Mouse (Mus musculus): ENCODE measurements at regions not wholly inside any gene's neighbourhood (a gene's known extent, or its start where the extent isn't known, plus 50 kb on each side); places are given as distances from the start of the nearest gene placed in this dataset.

DNA sequence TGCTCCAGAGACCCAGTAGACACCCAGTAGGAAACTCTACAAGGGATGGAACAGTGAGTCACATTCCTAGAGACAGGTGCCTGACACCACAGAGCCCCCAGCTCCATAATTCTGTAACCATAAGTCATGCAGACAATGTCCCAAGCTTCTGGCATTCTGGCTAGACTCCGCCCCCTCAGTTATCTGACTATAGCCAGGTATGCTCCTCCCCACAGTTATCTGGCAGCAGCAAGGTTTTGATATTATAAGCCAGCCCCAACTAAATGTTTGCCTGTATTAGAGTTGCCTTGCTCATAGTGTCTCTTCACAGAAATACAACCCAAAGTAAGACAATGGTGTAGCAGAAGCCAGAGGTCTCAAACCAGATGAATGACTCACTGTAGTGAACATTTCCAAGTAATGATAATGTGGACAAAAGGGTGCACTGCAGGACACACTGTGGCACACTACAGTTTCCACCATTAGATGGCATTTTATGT lies 121.4 kb upstream of the Otogl start:
- H3K4me2 ChIP-seq (ENCODE audit: low read length), result no peak overlapping the region
- peaks cover 4 to 7% of the 10 kb centered on the region in 2 experiments for H3K4me1 ChIP-seq (ENCODE audit: control insufficient read depth in 2 of 2, insufficient read depth in 2 of 2, low read length in 2 of 2)
- H3K36me3 ChIP-seq (ENCODE audit: control insufficient read depth, insufficient read depth, low read length), result no peaks in the 10 kb centered on the region
- H3K27me3 ChIP-seq (ENCODE audit: control insufficient read depth, insufficient read depth, low read length), result no peaks in the 10 kb centered on the region
- no peak for ATAC-seq (ENCODE audit: insufficient number of reproducible peaks, insufficient read depth, low FRiP score, low read depth)
- 95% methylated on average over 1 of the region's 1 CpGs for WGBS
- H3K4me3 ChIP-seq (ENCODE audit: control insufficient read depth in 1 of 2, insufficient read depth in 1 of 2, low read depth in 1 of 2, low read length in 2 of 2), result no peak overlapping the region
- H3K9ac ChIP-seq (ENCODE audit: low read length), result no peak overlapping the region
- H3K27ac ChIP-seq (replicated peaks in 1 of 2; ENCODE audit: control insufficient read depth in 1 of 2, insufficient read depth in 1 of 2, low read depth in 2 of 2, low read length in 2 of 2), result no peak overlapping the region
- H3K9me3 ChIP-seq (ENCODE audit: control insufficient read depth, low read length), result no peaks in the 10 kb centered on the region

- no peaks in the 10 kb centered on the region for H3K27me3 ChIP-seq (ENCODE audit: control insufficient read depth, insufficient read depth, low read length)
- H3K9ac ChIP-seq (ENCODE audit: low read length), result no peak overlapping the region
- no peak overlapping the region for H3K4me3 ChIP-seq (ENCODE audit: control insufficient read depth in 1 of 2, insufficient read depth in 1 of 2, low read depth in 1 of 2, low read length in 2 of 2)
- peaks cover 4 to 7% of the 10 kb centered on the region in 2 experiments for H3K4me1 ChIP-seq (ENCODE audit: control insufficient read depth in 2 of 2, insufficient read depth in 2 of 2, low read length in 2 of 2)
- H3K4me2 ChIP-seq (ENCODE audit: low read length), result no peak overlapping the region
- ATAC-seq (ENCODE audit: insufficient number of reproducible peaks, insufficient read depth, low FRiP score, low read depth), result no peak
- WGBS, result 83% methylated on average over 2 of the region's 2 CpGs
- no peaks in the 10 kb centered on the region for H3K9me3 ChIP-seq (ENCODE audit: control insufficient read depth, low read length)
- H3K36me3 ChIP-seq (ENCODE audit: control insufficient read depth, insufficient read depth, low read length), result no peaks in the 10 kb centered on the region
- H3K27ac ChIP-seq (replicated peaks in 1 of 2; ENCODE audit: control insufficient read depth in 1 of 2, insufficient read depth in 1 of 2, low read depth in 2 of 2, low read length in 2 of 2), result no peak overlapping the region
Observed at GRCm38 (mm10) chr10:108027506-108027905, 115.6 kb upstream of the Otogl start.

- no peaks in the 10 kb centered on the region for H3K36me3 ChIP-seq (ENCODE audit: control insufficient read depth, insufficient read depth, low read length)
- H3K27me3 ChIP-seq (ENCODE audit: control insufficient read depth, insufficient read depth, low read length), result no peaks in the 10 kb centered on the region
- no peak overlapping the region for H3K4me3 ChIP-seq (ENCODE audit: control insufficient read depth in 1 of 2, insufficient read depth in 1 of 2, low read depth in 1 of 2, low read length in 2 of 2)
- ATAC-seq (ENCODE audit: insufficient number of reproducible peaks, insufficient read depth, low FRiP score, low read depth), result peak; percentile 61; the same call in 1 of the 2 replicates
- H3K4me2 ChIP-seq (ENCODE audit: low read length), result no peak overlapping the region
- 29% methylated on average over 6 of the region's 6 CpGs for WGBS
- H3K4me1 ChIP-seq (ENCODE audit: control insufficient read depth in 2 of 2, insufficient read depth in 2 of 2, low read length in 2 of 2), result no peaks in the 10 kb centered on the region
- H3K9ac ChIP-seq (ENCODE audit: low read length), result no peak overlapping the region
- peak overlapping the region; percentile 53 to 66; a peak in 3 of 4 replicates for H3K27ac ChIP-seq (replicated peaks in 1 of 2; ENCODE audit: control insufficient read depth in 1 of 2, insufficient read depth in 1 of 2, low read depth in 2 of 2, low read length in 2 of 2)
- no peaks in the 10 kb centered on the region for H3K9me3 ChIP-seq (ENCODE audit: control insufficient read depth, low read length)
Observed at GRCm38 (mm10) chr10:108024227-108024626, 112.3 kb upstream of the Otogl start.

- Histone ChIP-seq H3K27ac (replicated peaks in 1 of 2; ENCODE audit: control insufficient read depth in 1 of 2, insufficient read depth in 1 of 2, low read depth in 2 of 2, low read length in 2 of 2) (no peak overlapping the region), H3K4me2 (ENCODE audit: low read length) (no peak overlapping the region), H3K27me3 (ENCODE audit: control insufficient read depth, insufficient read depth, low read length) (no peaks in the 10 kb centered on the region), H3K9ac (ENCODE audit: low read length) (no peak overlapping the region), H3K36me3 (ENCODE audit: control insufficient read depth, insufficient read depth, low read length) (no peaks in the 10 kb centered on the region), H3K4me3 (ENCODE audit: control insufficient read depth in 1 of 2, insufficient read depth in 1 of 2, low read depth in 1 of 2, low read length in 2 of 2) (no peak overlapping the region), H3K4me1 (ENCODE audit: control insufficient read depth in 2 of 2, insufficient read depth in 2 of 2, low read length in 2 of 2) (no peaks in the 10 kb centered on the region), H3K9me3 (ENCODE audit: control insufficient read depth, low read length) (no peaks in the 10 kb centered on the region)
- 89% methylated on average over 1 of the region's 1 CpGs for WGBS
- ATAC-seq (ENCODE audit: insufficient number of reproducible peaks, insufficient read depth, low FRiP score, low read depth), result no peak
Observed at GRCm38 (mm10) chr10:108016552-108016951, 104.6 kb upstream of the Otogl start.

GRCm38 (mm10) chr10:107994836-107995585 lies 83.1 kb upstream of the Otogl start:
- H3K4me2 ChIP-seq (ENCODE audit: low read length), result no peak overlapping the region
- no peak overlapping the region for H3K4me3 ChIP-seq (ENCODE audit: control insufficient read depth in 1 of 2, insufficient read depth in 1 of 2, low read depth in 1 of 2, low read length in 2 of 2)
- H3K36me3 ChIP-seq (ENCODE audit: control insufficient read depth, insufficient read depth, low read length), result no peaks in the 10 kb centered on the region
- H3K9me3 ChIP-seq (ENCODE audit: control insufficient read depth, low read length), result no peaks in the 10 kb centered on the region
- no peak for ATAC-seq (ENCODE audit: insufficient number of reproducible peaks, insufficient read depth, low FRiP score, low read depth)
- H3K27me3 ChIP-seq (ENCODE audit: control insufficient read depth, insufficient read depth, low read length), result no peaks in the 10 kb centered on the region
- WGBS, result 78% methylated on average over 2 of the region's 2 CpGs
- no peak overlapping the region for H3K9ac ChIP-seq (ENCODE audit: low read length)
- H3K27ac ChIP-seq (replicated peaks in 1 of 2; ENCODE audit: control insufficient read depth in 1 of 2, insufficient read depth in 1 of 2, low read depth in 2 of 2, low read length in 2 of 2), result no peak overlapping the region
- H3K4me1 ChIP-seq (ENCODE audit: control insufficient read depth in 2 of 2, insufficient read depth in 2 of 2, low read length in 2 of 2), result peaks cover 2 to 17% of the 10 kb centered on the region in 2 experiments; a peak in 3 of 4 replicates

- Histone ChIP-seq H3K27me3 (ENCODE audit: control insufficient read depth, insufficient read depth, low read length) (no peaks in the 10 kb centered on the region), H3K27ac (replicated peaks in 1 of 2; ENCODE audit: control insufficient read depth in 1 of 2, insufficient read depth in 1 of 2, low read depth in 2 of 2, low read length in 2 of 2) (peak overlapping the region; percentile 33 to 53; a peak in 3 of 4 replicates), H3K4me1 (ENCODE audit: control insufficient read depth in 2 of 2, insufficient read depth in 2 of 2, low read length in 2 of 2) (peaks cover 2 to 18% of the 10 kb centered on the region in 2 experiments; a peak in 3 of 4 replicates), H3K9me3 (ENCODE audit: control insufficient read depth, low read length) (no peaks in the 10 kb centered on the region), H3K9ac (ENCODE audit: low read length) (no peak overlapping the region), H3K36me3 (ENCODE audit: control insufficient read depth, insufficient read depth, low read length) (no peaks in the 10 kb centered on the region), H3K4me3 (ENCODE audit: control insufficient read depth in 1 of 2, insufficient read depth in 1 of 2, low read depth in 1 of 2, low read length in 2 of 2) (no peak overlapping the region), H3K4me2 (ENCODE audit: low read length) (peak overlapping the region; percentile 18)
- no peak for ATAC-seq (ENCODE audit: insufficient number of reproducible peaks, insufficient read depth, low FRiP score, low read depth)
- 27% methylated on average over 3 of the region's 3 CpGs for WGBS
Observed at GRCm38 (mm10) chr10:107992621-107993020, 80.7 kb upstream of the Otogl start.

DNA sequence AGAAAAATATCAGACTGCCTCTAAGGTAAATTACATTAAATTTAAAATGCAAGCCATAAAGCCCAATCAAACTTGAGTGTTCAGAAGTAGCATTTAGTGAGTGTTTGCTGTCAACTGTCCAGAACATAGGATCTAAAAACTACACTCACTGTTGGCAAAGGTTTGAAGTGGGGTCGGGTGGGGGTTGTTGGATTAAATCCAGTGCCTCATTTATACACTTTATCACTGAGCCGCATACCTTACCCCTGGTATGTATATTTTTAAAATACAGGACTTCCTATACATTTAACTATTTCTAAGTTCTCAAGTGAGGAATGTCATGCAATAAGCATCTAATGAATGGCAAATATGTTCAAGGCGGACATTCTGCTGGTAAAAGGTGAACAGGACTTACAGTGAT lies 78.6 kb upstream of the Otogl start:
- H3K4me3 ChIP-seq (ENCODE audit: control insufficient read depth in 1 of 2, insufficient read depth in 1 of 2, low read depth in 1 of 2, low read length in 2 of 2), result no peak overlapping the region
- H3K4me1 ChIP-seq (ENCODE audit: control insufficient read depth in 2 of 2, insufficient read depth in 2 of 2, low read length in 2 of 2), result peaks cover 2 to 18% of the 10 kb centered on the region in 2 experiments; a peak in 3 of 4 replicates
- no peak for ATAC-seq (ENCODE audit: insufficient number of reproducible peaks, insufficient read depth, low FRiP score, low read depth)
- no peaks in the 10 kb centered on the region for H3K9me3 ChIP-seq (ENCODE audit: control insufficient read depth, low read length)
- no peaks in the 10 kb centered on the region for H3K27me3 ChIP-seq (ENCODE audit: control insufficient read depth, insufficient read depth, low read length)
- H3K36me3 ChIP-seq (ENCODE audit: control insufficient read depth, insufficient read depth, low read length), result no peaks in the 10 kb centered on the region
- WGBS, result 39% methylated on average over 3 of the region's 3 CpGs
- H3K9ac ChIP-seq (ENCODE audit: low read length), result no peak overlapping the region
- H3K27ac ChIP-seq (replicated peaks in 1 of 2; ENCODE audit: control insufficient read depth in 1 of 2, insufficient read depth in 1 of 2, low read depth in 2 of 2, low read length in 2 of 2), result no peak overlapping the region
- no peak overlapping the region for H3K4me2 ChIP-seq (ENCODE audit: low read length)
